Mouse (Mus musculus) retina, adult 2 months (tissue): ENCODE measurements around the gene E2f4.

Source experiments
- DNase-seq: peaks from one replicate; pipeline ENCODE4 v3.0.0-alpha.2; 2012; ENCODE audit warnings: low read depth, low spot score

The E2f4 gene

DNA sequence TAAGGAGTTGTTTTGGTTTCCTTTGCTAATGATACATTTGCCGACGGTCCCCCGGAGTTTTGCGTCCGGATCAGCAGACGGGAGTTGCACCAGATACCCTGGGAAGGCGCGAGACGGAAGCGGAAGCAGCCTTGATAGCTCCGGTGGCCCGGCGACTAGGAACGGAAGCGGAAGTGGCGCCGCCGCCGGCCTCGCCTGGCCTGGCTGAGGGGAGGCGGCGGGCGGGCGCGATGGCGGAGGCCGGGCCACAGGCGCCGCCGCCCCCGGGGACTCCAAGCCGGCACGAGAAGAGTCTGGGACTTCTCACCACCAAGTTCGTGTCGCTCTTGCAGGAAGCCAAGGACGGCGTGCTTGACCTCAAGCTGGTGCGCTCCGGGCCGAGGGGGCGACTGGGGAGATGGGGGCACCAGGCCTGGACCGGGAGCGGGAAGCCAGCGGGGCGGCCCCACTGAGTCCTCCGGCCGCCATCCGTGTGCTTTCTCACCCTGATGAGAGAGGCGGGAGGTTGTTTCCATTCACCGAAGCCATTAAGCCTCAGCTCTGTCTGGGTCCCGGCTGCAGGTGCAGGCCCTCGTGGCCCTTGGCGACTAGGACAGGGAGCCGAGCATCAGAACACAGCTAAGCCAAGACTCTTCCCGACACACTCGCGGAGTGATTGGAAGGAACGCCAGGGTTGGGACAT, at the start of gene E2f4:
Gene E2f4, plus strand, starts transcription at position 153 of the 682 bp plus-strand sequence.
- DNase-seq, result peak; percentile 74

- DNase-seq, result no peak
Measured at GRCm38 (mm10) chr8:105251954-105252353, 45.5 kb upstream of the E2f4 start.

DNA sequence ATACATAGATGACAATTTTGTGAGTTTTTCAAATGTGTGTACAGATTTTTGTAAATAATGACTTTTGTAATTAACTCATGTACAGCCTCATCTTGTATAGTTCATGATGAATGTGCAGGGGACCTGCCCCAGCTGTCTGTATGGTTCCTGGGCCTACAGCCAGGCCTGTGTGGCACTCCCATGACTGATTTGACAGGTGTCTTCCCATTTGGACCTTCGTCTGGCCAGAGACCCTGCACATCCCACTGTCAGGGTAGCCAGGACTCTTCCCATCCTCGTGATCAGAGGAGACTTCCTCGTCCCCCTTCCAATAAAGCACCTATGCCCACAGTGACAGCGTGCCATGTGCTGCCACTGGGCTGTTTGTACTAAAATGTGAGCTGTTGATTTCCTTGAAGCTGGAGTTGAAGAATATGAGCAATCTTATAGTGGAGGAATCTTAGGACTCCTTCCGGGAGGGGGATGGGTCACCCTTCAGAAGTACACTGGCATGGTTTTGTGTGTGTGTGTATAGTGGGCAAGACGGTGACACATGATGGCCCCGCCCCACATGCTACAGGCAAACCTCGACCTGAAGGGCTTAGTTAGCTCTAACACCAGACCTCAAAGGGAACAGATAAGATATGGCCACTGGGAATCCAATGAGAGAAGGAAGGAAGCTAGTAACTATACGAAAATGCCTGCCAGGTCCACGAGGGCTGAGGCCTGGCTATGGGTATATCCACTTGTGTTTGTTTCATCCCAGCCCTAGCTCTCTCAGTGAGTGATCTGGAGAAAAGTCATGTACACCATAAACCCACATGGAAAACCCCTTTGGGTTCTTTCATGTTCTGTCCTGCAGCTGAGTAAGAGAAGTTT, 44.6 kb upstream of the E2f4 start:
- DNase-seq, result no peak

DNA sequence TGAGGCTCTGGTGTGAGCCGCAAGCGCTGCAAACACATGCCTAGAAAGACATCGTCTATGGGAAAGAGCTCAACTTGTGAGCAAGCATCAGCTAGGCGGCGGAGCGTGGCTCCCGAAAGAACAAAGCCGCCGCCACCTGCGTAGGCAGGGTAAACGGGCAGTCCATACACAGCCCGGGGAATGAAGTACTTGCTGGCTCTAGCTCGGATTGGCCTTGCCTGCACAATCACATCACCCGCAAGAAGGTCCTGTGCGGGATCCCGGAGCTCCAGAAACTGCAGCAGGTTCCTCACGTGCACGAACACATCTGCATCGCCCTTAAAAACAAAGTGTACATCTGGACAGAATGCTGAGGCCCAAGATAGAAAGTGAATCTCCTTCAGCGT, 43.7 kb upstream of the E2f4 start:
- no peak for DNase-seq

- peak; percentile 44 for DNase-seq
Measured at GRCm38 (mm10) chr8:105254152-105254965, 43.1 kb upstream of the E2f4 start.

GRCm38 (mm10) chr8:105254966-105255350, 42.5 kb upstream of the E2f4 start, which contains the start of gene B3gnt9:
Gene B3gnt9, minus strand, starts transcription at chr8:105255153.
- no peak for DNase-seq

- no peak for DNase-seq
Measured at GRCm38 (mm10) chr8:105257318-105258114, 39.9 kb upstream of the E2f4 start.

- no peak for DNase-seq
Measured at GRCm38 (mm10) chr8:105258911-105259720, 38.3 kb upstream of the E2f4 start.

DNA sequence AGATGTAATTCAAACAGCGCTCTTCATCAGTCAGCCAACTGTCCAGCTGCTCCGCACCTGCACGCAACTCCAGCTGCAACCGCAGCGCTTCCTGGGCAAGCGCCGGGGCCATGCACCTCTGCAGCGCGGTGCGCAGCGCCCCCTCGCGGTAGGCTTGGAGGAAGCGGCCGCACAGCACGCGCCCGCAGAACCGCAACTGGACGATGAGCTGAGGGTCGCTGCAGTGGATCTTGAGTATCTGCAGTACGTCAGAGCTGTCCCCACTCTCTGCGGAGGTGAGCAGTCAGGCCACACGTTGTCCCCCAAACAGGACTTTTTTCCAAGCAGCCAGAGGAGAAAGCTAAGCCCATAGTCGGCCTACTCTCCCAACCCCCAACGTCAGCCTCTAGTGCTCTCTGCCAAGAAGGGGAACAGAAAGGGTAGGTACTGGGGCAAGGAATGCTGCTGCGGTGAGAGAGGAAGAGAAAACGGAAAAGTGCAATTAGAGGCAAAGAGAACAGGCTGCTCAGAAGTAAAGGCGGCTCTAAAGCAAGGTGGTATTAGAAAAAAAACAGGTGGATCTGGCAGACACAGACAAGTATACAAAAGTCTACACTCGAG, 37.6 kb upstream of the E2f4 start:
- DNase-seq, result peak; percentile 50

DNA sequence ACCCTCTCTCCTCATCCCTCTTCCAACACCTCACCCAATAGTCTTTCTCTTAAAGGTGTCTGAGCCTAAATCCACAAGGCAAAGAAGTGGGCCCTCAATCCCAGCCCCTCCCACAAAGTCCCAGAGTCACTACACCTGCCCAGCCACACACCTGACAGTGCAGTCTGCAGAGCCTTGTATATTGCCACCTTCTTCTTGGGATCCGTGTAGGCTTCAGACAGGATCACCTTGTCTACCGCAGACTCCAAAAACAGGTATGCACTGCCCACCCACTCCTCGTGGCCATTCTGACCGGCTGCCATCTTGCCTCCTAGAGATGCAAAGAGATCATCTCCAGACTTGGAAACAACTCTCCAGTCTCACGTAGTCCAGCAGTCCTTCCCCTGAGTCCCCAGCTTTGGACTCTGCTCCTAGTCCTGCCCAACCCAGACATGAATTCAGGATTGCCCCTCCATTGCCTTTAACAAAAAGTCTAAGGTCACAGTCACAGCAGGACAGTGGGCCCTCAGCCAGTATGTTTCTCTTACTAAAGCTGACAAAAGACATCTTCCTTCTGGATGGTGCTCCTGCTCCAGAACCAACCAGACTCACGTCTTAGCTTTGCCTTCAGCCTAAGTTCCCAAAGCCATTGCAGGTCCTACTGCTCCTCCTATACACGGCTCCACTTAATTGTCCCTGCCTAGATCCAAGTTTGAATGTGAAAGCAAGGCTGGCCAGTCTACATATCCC, 36.9 kb upstream of the E2f4 start:
- DNase-seq, result no peak

- no peak for DNase-seq
Measured at GRCm38 (mm10) chr8:105261326-105261980, 36.0 kb upstream of the E2f4 start.

GRCm38 (mm10) chr8:105263244-105263912, 34.1 kb upstream of the E2f4 start:
- no peak for DNase-seq

DNA sequence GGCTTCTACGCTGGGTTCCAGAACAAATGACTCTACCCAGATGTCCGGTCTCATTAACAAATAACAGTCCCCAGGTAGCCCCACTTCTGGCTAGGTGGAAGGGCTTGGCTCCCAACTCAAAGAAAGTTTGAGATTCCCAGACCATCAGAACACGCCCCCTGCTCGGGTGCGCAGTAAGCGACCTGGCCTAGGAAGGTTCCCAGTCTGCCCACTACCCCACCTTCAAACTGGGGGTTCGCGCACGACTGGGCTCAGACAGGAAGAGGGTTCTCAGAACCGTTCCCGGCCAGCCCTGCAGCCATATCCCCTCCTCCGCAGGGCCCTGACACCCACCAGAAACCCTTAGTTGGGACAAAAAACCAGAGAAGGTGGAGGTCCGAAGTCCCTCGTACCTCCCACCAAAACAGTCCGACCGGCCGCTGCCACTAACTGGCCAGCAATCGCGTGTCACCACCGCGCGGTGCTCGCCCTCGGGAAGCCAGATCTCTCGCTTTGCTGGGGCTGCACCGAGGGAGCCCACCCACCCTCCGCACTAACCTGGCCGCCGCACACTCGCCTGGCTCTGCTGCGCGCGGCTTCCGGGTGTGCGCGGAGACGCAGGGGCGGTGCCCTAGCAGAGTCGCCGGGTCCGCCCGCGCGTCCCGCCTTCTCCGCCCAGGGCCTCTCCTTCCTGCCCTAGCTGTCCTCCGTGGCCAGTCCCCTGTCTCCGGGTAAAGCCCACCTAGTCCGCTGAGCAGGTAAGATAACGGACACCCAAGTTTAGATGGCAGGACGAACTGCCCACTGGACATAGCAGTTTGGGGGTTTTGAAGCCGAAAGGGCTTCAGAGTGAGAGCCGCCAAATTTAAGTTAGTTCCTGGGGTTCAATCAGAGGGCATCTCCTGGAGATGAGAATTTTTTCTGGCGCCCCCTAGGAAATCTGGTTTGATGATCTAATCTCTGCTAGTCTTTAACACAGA, 33.2 kb upstream of the E2f4 start, which contains the start of the genes Tradd and Fbxl8:
Gene Tradd, minus strand, starts transcription at position 586 of the 959 bp plus-strand sequence.
Gene Fbxl8, plus strand, starts transcription at position 625 of the 959 bp plus-strand sequence.
- DNase-seq, result no peak

GRCm38 (mm10) chr8:105265128-105265527, 32.3 kb upstream of the E2f4 start:
- no peak for DNase-seq

GRCm38 (mm10) chr8:105266775-105267174, 30.7 kb upstream of the E2f4 start:
- DNase-seq, result no peak

GRCm38 (mm10) chr8:105268342-105269074, 29.0 kb upstream of the E2f4 start:
- DNase-seq, result no peak
